Mouse (Mus musculus) liver, postnatal 0 days (tissue): ENCODE measurements around the gene P2ry12. TPM values are rescaled to one million over a fixed set of nuclear protein-coding genes. Genes with fewer than 3 reads are reported as not detected.
A peak's percentile ranks its signal among the peaks of the same experiment; 100 is the strongest.

Experiments used
- ATAC-seq: fragments of 200-750 bp; cut with Nextera tagmentation; 2 replicates; pipeline ENCODE4 v1.8.0; 2017; ENCODE audit warnings: mild to moderate bottlenecking, moderate library complexity
- DNase-seq: peaks from one replicate; pipeline ENCODE4 v3.0.0-alpha.2; 2016
- H3K27ac ChIP-seq: fragments of 300-500 bp; sonication (generic); 2 replicates; pipeline ENCODE4 v1.5.1; 2014; ENCODE audit warnings: antibody characterized with exemption, moderate library complexity, mild to moderate bottlenecking, low read depth
- H3K27me3 ChIP-seq: fragments of 300-500 bp; sonication (generic); 2 replicates; pipeline ENCODE4 v1.6.1; 2014; ENCODE audit warnings: low read length, control low read depth, mixed read lengths; ENCODE audit not compliant: insufficient read depth
- H3K36me3 ChIP-seq: fragments of 300-500 bp; sonication (generic); replicated peaks from 2 replicates; pipeline ENCODE4 v1.6.1; 2014; ENCODE audit warnings: mild to moderate bottlenecking, control low read depth, low read length, moderate library complexity, mixed read lengths; ENCODE audit not compliant: insufficient read depth
- H3K4me1 ChIP-seq: fragments of 300-500 bp; sonication (generic); 2 replicates; pipeline ENCODE4 v1.6.1; 2014; ENCODE audit warnings: antibody characterized with exemption, mild to moderate bottlenecking, control low read depth; ENCODE audit not compliant: insufficient read depth
- H3K4me2 ChIP-seq: fragments of 300-500 bp; sonication (generic); 2 replicates; pipeline ENCODE4 v1.6.1; 2014; ENCODE audit warnings: low read depth, mild to moderate bottlenecking, low read length, moderate library complexity, mixed read lengths
- H3K4me3 ChIP-seq: fragments of 300-500 bp; sonication (generic); 2 replicates; pipeline ENCODE4 v1.5.1; 2014; ENCODE audit warnings: low read depth, low read length
- H3K9ac ChIP-seq: fragments of 300-500 bp; sonication (generic); replicated peaks from 2 replicates; pipeline ENCODE4 v1.6.1; 2014; ENCODE audit warnings: mild to moderate bottlenecking, moderate library complexity
- H3K9me3 ChIP-seq: fragments of 300-500 bp; sonication (generic); 2 replicates; pipeline ENCODE4 v1.6.1; 2016; ENCODE audit warnings: mild to moderate bottlenecking, control low read depth, low read length, mixed read lengths
- CTCF ChIP-seq: sonication (generic); IDR thresholded peaks from 2 replicates; pipeline ENCODE4 v1.5.1; 2016; ENCODE audit warnings: antibody characterized with exemption, low read depth
- EP300 ChIP-seq: IDR thresholded peaks from 2 replicates; pipeline ENCODE4 v1.6.1; 2016; ENCODE audit warnings: antibody characterized with exemption, low read depth, mild to moderate bottlenecking
- WGBS: fragments of 180-500 bp; shearing (Covaris S2); extraction: QIAGEN DNeasy Blood & Tissue Kit; methylation state at CpG from one replicate; pipeline ENCODE4 v1.1.7; 2014; ENCODE audit not compliant: insufficient replicate concordance; 5-methylcytosine and 5-hydroxymethylcytosine counted together
- polyA plus RNA-seq: library from polyadenylated mRNA; unstranded; fragments of >200 nt; fragmentation: Nextera tagmentation; extraction: Ambion mirVana; gene quantifications from 2 replicates; pipeline ENCODE4 v1.2.1, GENCODE M21; 2015

Gene P2ry12
- polyA plus RNA-seq, 1 experiment from 2014 or later = 3.3 TPM

- no peak for ATAC-seq
- DNase-seq = no peak
- WGBS = 82% methylated on average over 6 of the region's 6 CpGs
- TF ChIP-seq EP300 (no peak), CTCF (no peak)
- no peak overlapping the region for H3K4me2 ChIP-seq
- no peaks in the 10 kb centered on the region for H3K36me3 ChIP-seq
- no peaks in the 10 kb centered on the region for H3K9me3 ChIP-seq
- H3K9ac ChIP-seq = no peak overlapping the region
- H3K4me3 ChIP-seq = no peak overlapping the region
- no peak overlapping the region for H3K27ac ChIP-seq
- H3K4me1 ChIP-seq = no peaks in the 10 kb centered on the region
- H3K27me3 ChIP-seq = no peaks in the 10 kb centered on the region
Observed at GRCm38 (mm10) chr3:59248031-59248430, 14.6 kb downstream of the P2ry12 start.

- Histone ChIP-seq H3K9ac (no peak overlapping the region), H3K4me3 (no peak overlapping the region), H3K27ac (no peak overlapping the region), H3K4me2 (no peak overlapping the region), H3K4me1 (no peaks in the 10 kb centered on the region), H3K9me3 (no peaks in the 10 kb centered on the region), H3K36me3 (no peaks in the 10 kb centered on the region), H3K27me3 (no peaks in the 10 kb centered on the region)
- TF ChIP-seq EP300 (no peak), CTCF (no peak)
- ATAC-seq = no peak
- 66% methylated on average over 6 of the region's 6 CpGs for WGBS
- no peak for DNase-seq
Observed at GRCm38 (mm10) chr3:59243384-59243783, 19.3 kb downstream of the P2ry12 start.

- no peak overlapping the region for H3K9ac ChIP-seq
- H3K36me3 ChIP-seq = no peaks in the 10 kb centered on the region
- H3K27me3 ChIP-seq = no peaks in the 10 kb centered on the region
- peak overlapping the region; percentile 4; the same call in 1 of the 2 replicates for H3K27ac ChIP-seq
- ATAC-seq (peak; percentile 10; the same call in 1 of the 2 replicates), DNase-seq (peak; percentile 26)
- H3K4me2 ChIP-seq = peak overlapping the region; percentile 2; the same call in 1 of the 2 replicates
- no peak overlapping the region for H3K4me3 ChIP-seq
- H3K9me3 ChIP-seq = no peaks in the 10 kb centered on the region
- H3K4me1 ChIP-seq = no peaks in the 10 kb centered on the region
- TF ChIP-seq EP300 (no peak), CTCF (no peak)
- WGBS = 30% methylated on average over 5 of the region's 5 CpGs
Observed at GRCm38 (mm10) chr3:59234878-59235277, 27.8 kb downstream of the P2ry12 start.

- no peaks in the 10 kb centered on the region for H3K27me3 ChIP-seq
- no peaks in the 10 kb centered on the region for H3K36me3 ChIP-seq
- no peak overlapping the region for H3K4me3 ChIP-seq
- H3K9me3 ChIP-seq = no peaks in the 10 kb centered on the region
- 65% methylated on average over 3 of the region's 3 CpGs for WGBS
- no peak overlapping the region for H3K9ac ChIP-seq
- no peak for TF ChIP-seq CTCF
- TF ChIP-seq EP300 = no peak
- H3K4me2 ChIP-seq = no peak overlapping the region
- no peak for DNase-seq
- ATAC-seq = no peak
- H3K27ac ChIP-seq = no peak overlapping the region
- H3K4me1 ChIP-seq = peaks cover 4% of the 10 kb centered on the region; the same call in 1 of the 2 replicates
Observed at GRCm38 (mm10) chr3:59230912-59231311, 31.8 kb downstream of the P2ry12 start.

GRCm38 (mm10) chr3:59228730-59229551 lies 33.7 kb downstream of the P2ry12 start:
- Histone ChIP-seq H3K4me3 (no peak overlapping the region), H3K4me1 (peaks cover 7% of the 10 kb centered on the region; the same call in 1 of the 2 replicates), H3K9me3 (no peaks in the 10 kb centered on the region), H3K4me2 (peak overlapping the region; percentile 45), H3K27ac (peak overlapping the region; percentile 88), H3K27me3 (no peaks in the 10 kb centered on the region), H3K36me3 (no peaks in the 10 kb centered on the region), H3K9ac (no peak overlapping the region)
- peak; percentile 61 for ATAC-seq
- peak; percentile 29 for DNase-seq
- no peak for TF ChIP-seq CTCF
- TF ChIP-seq EP300 = 0 out of 2 replicates have a peak, but pooled peaks have one; percentile 13
- 38% methylated on average over 10 of the region's 10 CpGs for whole genome bisulfite sequencing

- Histone ChIP-seq H3K4me1 (peaks cover 7% of the 10 kb centered on the region; the same call in 1 of the 2 replicates), H3K27ac (0 out of 2 replicates have a peak overlapping the region, but pooled peaks have one; percentile 18), H3K9me3 (no peaks in the 10 kb centered on the region), H3K36me3 (no peaks in the 10 kb centered on the region), H3K4me2 (no peak overlapping the region), H3K27me3 (no peaks in the 10 kb centered on the region), H3K4me3 (no peak overlapping the region), H3K9ac (no peak overlapping the region)
- WGBS = 64% methylated on average over 9 of the region's 9 CpGs
- ATAC-seq = no peak
- no peak for DNase-seq
- no peak for TF ChIP-seq EP300
- no peak for TF ChIP-seq CTCF
Observed at GRCm38 (mm10) chr3:59227696-59228095, 35.0 kb downstream of the P2ry12 start.
